Mouse (Mus musculus) CH12.LX (cell line): ENCODE measurements around the gene Uchl4. TPM values are rescaled to one million over a fixed set of nuclear protein-coding genes. Genes with fewer than 3 reads are reported as not detected.

ENCODE experiments used
- DNase-seq: peaks from one replicate; pipeline ENCODE4 v3.0.0-alpha.2; 2013; ENCODE audit errors: extremely low read depth
- H3K27ac ChIP-seq: 2 replicates; pipeline ENCODE4 v1.5.1; 2012; ENCODE audit warnings: low read depth, mild to moderate bottlenecking, control low read depth, moderate library complexity; ENCODE audit not compliant: insufficient read depth
- H3K27me3 ChIP-seq: replicated peaks from 2 replicates; pipeline ENCODE3; 2012; ENCODE audit warnings: inconsistent platforms
- H3K36me3 ChIP-seq, 2 experiments: replicated peaks in 1 of 2; 2 replicates each; pipeline versions ENCODE3 to v1.6.1; 2012; ENCODE audit warnings: inconsistent platforms in 1 of 2, low read length in 1 of 2, mild to moderate bottlenecking in 1 of 2, mixed read lengths in 1 of 2, moderate library complexity in 1 of 2; ENCODE audit not compliant: control insufficient read depth in 1 of 2, insufficient read depth in 1 of 2
- H3K4me1 ChIP-seq, 2 experiments: 2 replicates each; pipeline ENCODE4 v1.6.1; 2012; ENCODE audit warnings: inconsistent platforms in 1 of 2, moderate library complexity in 1 of 2; ENCODE audit not compliant: insufficient read depth in 2 of 2, control insufficient read depth in 1 of 2
- H3K4me2 ChIP-seq: 2 replicates; pipeline ENCODE4 v1.6.1; 2012; ENCODE audit warnings: low read depth, mild to moderate bottlenecking, control low read depth; ENCODE audit not compliant: poor library complexity, insufficient read depth, severe bottlenecking
- H3K4me3 ChIP-seq, 3 experiments: fragments of 150-350 bp in 1 of 3; sonication (generic) in 1 of 3; replicated peaks in 1 of 3; 2 replicates each; pipeline versions ENCODE3 to v1.5.1; 2011 to 2012; ENCODE audit warnings: low read depth in 2 of 3, low read length in 2 of 3, mild to moderate bottlenecking in 2 of 3, moderate library complexity in 2 of 3, control low read depth in 1 of 3, improper control_type of control experiment in 1 of 3, inconsistent platforms in 1 of 3, mixed read lengths in 1 of 3; ENCODE audit not compliant: poor library complexity in 1 of 3
- H3K79me2 ChIP-seq: replicated peaks from 2 replicates; pipeline ENCODE4 v1.6.1; 2012; ENCODE audit warnings: mild to moderate bottlenecking, moderate library complexity; ENCODE audit not compliant: control insufficient read depth, poor library complexity, insufficient read depth, severe bottlenecking; ENCODE audit errors: extremely low read depth
- H3K9ac ChIP-seq: 2 replicates; pipeline ENCODE4 v1.6.1; 2012; ENCODE audit warnings: low read depth, mild to moderate bottlenecking, control low read depth, moderate library complexity; ENCODE audit not compliant: insufficient read depth
- H3K9me3 ChIP-seq: replicated peaks from 2 replicates; pipeline ENCODE3; 2012; ENCODE audit warnings: low read length, inconsistent platforms, mixed read lengths
- BHLHE40 ChIP-seq: IDR thresholded peaks from 2 replicates; pipeline ENCODE4 v1.6.1; 2011; ENCODE audit warnings: mild to moderate bottlenecking, low read depth, low read length, improper control_type of control experiment
- CHD2 ChIP-seq: IDR thresholded peaks from 2 replicates; pipeline ENCODE4 v1.6.1; 2011; ENCODE audit warnings: low read length, improper control_type of control experiment
- CTCF ChIP-seq, 2 experiments: IDR thresholded peaks in 1 of 2; conservative IDR thresholded peaks in 1 of 2; 2 replicates each; pipeline ENCODE4 v1.5.1; 2011 to 2012; ENCODE audit warnings: low read depth in 2 of 2, low read length in 2 of 2, improper control_type of control experiment in 1 of 2, inconsistent platforms in 1 of 2, mild to moderate bottlenecking in 1 of 2, moderate library complexity in 1 of 2
- E2F4 ChIP-seq: IDR thresholded peaks from 2 replicates; pipeline ENCODE4 v1.6.1; 2011; ENCODE audit warnings: low read depth, low read length, improper control_type of control experiment; ENCODE audit not compliant: insufficient replicate concordance
- ELF1 ChIP-seq: IDR thresholded peaks from 2 replicates; pipeline ENCODE4 v1.6.1; 2014; ENCODE audit warnings: low read depth, mild to moderate bottlenecking, inconsistent platforms, low read length, improper control_type of control experiment
- EP300 ChIP-seq: IDR thresholded peaks from 2 replicates; pipeline ENCODE4 v1.6.1; 2011; ENCODE audit warnings: low read length, improper control_type of control experiment
- JUN ChIP-seq: IDR thresholded peaks from 2 replicates; pipeline ENCODE4 v1.6.1; 2011; ENCODE audit warnings: low read depth, mild to moderate bottlenecking, low read length, improper control_type of control experiment, moderate library complexity; ENCODE audit not compliant: insufficient read depth
- KAT2A ChIP-seq: IDR thresholded peaks from 2 replicates; pipeline ENCODE4 v1.6.1; 2012; ENCODE audit warnings: low read length, improper control_type of control experiment, inconsistent platforms; ENCODE audit not compliant: insufficient replicate concordance
- MAX ChIP-seq: IDR thresholded peaks from 2 replicates; pipeline ENCODE4 v1.6.1; 2011; ENCODE audit warnings: low read length, improper control_type of control experiment
- MAZ ChIP-seq: IDR thresholded peaks from 2 replicates; pipeline ENCODE4 v1.6.1; 2012; ENCODE audit warnings: low read depth, mild to moderate bottlenecking, inconsistent platforms, low read length, improper control_type of control experiment, moderate library complexity
- MEF2A ChIP-seq: IDR thresholded peaks from 2 replicates; pipeline ENCODE4 v1.6.1; 2014; ENCODE audit warnings: low read depth, mild to moderate bottlenecking, inconsistent platforms, low read length, improper control_type of control experiment, borderline replicate concordance
- MXI1 ChIP-seq: IDR thresholded peaks from 2 replicates; pipeline ENCODE4 v1.6.1; 2011; ENCODE audit warnings: mild to moderate bottlenecking, low read depth, low read length, improper control_type of control experiment
- MYC ChIP-seq: IDR thresholded peaks from 2 replicates; pipeline ENCODE4 v1.6.1; 2011; ENCODE audit warnings: low read depth, mild to moderate bottlenecking, improper control_type of control experiment, low read length
- NELFE ChIP-seq: IDR thresholded peaks from 2 replicates; pipeline ENCODE4 v1.6.1; 2011; ENCODE audit warnings: low read depth, low read length, improper control_type of control experiment
- NRF1 ChIP-seq: IDR thresholded peaks from 2 replicates; pipeline ENCODE4 v1.6.1; 2014; ENCODE audit warnings: low read depth, mild to moderate bottlenecking, inconsistent platforms, low read length, improper control_type of control experiment, moderate library complexity
- POLR2AphosphoS2 ChIP-seq: IDR thresholded peaks from 2 replicates; pipeline ENCODE4 v1.6.1; 2011; ENCODE audit warnings: low read depth, low read length, improper control_type of control experiment
- RAD21 ChIP-seq: IDR thresholded peaks from 2 replicates; pipeline ENCODE4 v1.6.1; 2011; ENCODE audit warnings: low read depth, mild to moderate bottlenecking, low read length, improper control_type of control experiment, moderate library complexity
- RCOR1 ChIP-seq: conservative IDR thresholded peaks from 2 replicates; pipeline ENCODE4 v1.6.1; 2012; ENCODE audit warnings: low read depth, mild to moderate bottlenecking, inconsistent platforms, low read length, improper control_type of control experiment
- SIN3A ChIP-seq: IDR thresholded peaks from 2 replicates; pipeline ENCODE4 v1.6.1; 2012; ENCODE audit warnings: low read length, improper control_type of control experiment, inconsistent platforms
- SMC3 ChIP-seq: IDR thresholded peaks from 2 replicates; pipeline ENCODE4 v1.6.1; 2011; ENCODE audit warnings: low read depth, low read length, improper control_type of control experiment
- TCF12 ChIP-seq: IDR thresholded peaks from 2 replicates; pipeline ENCODE4 v1.6.1; 2014; ENCODE audit warnings: low read depth, mild to moderate bottlenecking, inconsistent platforms, low read length, improper control_type of control experiment
- USF1 ChIP-seq: IDR thresholded peaks from 2 replicates; pipeline ENCODE4 v1.6.1; 2014; ENCODE audit warnings: low read depth, mild to moderate bottlenecking, inconsistent platforms, low read length, improper control_type of control experiment
- USF2 ChIP-seq: conservative IDR thresholded peaks from 2 replicates; pipeline ENCODE4 v1.6.1; 2011; ENCODE audit warnings: low read depth, low read length, improper control_type of control experiment
- ZMIZ1 ChIP-seq: IDR thresholded peaks from 2 replicates; pipeline ENCODE4 v1.6.1; 2012; ENCODE audit warnings: low read depth, mild to moderate bottlenecking, inconsistent platforms, low read length, improper control_type of control experiment
- dilution Hi-C: fragments of 300-500 bp; cut with MboI; formaldehyde crosslinking; loops from 2 replicates; pipeline ENCODE4 v1.14.3; 2020; ENCODE audit warnings: low sequenced_read_pairs; ENCODE audit not compliant: extremely low pct_unique_long_range_greater_than_20kb, extremely low pct_ligation_motif_present
- in situ Hi-C: fragments of 300-500 bp; cut with MboI; formaldehyde crosslinking; loops from 3 replicates; pipeline ENCODE4 v1.14.3; 2019; ENCODE audit warnings: low sequenced_read_pairs, low pct_ligation_motif_present, low pct_unique_long_range_greater_than_20kb, mixed read lengths
- polyA plus RNA-seq: library from polyadenylated mRNA; unstranded; fragments of >175 nt; gene quantifications from 2 replicates; pipeline ENCODE4 v1.2.1, GENCODE M21; 2012; ENCODE audit warnings: low read depth; ENCODE audit not compliant: insufficient read length
- total RNA-seq, 2 experiments: library from RNA; depleted of rRNA; stranded (reverse); fragments of 300-350 nt in 1 of 2; fragments of >200 nt in 1 of 2; gene quantifications; 2 replicates each; pipeline ENCODE4 v1.2.3; 2012 to 2014

Gene Uchl4
- total and polyA plus RNA-seq, 3 experiments = 0.55 to 16.8 (median 8.2) TPM

DNA sequence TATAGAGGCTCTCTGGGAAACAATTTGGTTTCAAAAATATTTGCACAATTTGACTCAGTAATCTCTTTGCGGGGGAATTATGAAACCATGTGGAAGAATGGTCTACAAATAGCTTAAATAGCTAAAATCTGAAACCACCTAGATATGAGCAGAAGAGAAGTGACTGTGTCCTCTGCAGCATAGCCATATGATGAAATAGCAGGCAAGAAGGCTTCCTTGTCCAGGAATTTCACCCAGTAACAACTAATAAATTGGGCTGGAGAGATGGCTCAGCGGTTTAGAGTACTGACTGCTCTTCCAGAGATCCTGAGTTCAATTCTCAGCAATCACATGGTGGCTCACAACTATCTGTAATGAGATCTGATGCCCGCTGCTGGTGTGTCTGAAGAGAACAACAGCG is 26.0 kb downstream of the Uchl4 start:
- dilution Hi-C loops = no loop called here
- DNase-seq = no peak
- no peaks in the 10 kb centered on the region for H3K27me3 ChIP-seq

GRCm38 (mm10) chr9:64264813-64265212 is 29.8 kb downstream of the Uchl4 start:
- H3K9ac ChIP-seq = no peak overlapping the region
- no peak overlapping the region for H3K4me2 ChIP-seq
- H3K4me3 ChIP-seq = no peak overlapping the region
- in situ Hi-C loops (no loop called here), dilution Hi-C loops (no loop called here)
- H3K27ac ChIP-seq = no peak overlapping the region
- no peaks in the 10 kb centered on the region for H3K27me3 ChIP-seq
- H3K9me3 ChIP-seq = peaks cover 4% of the 10 kb centered on the region
- H3K4me1 ChIP-seq = no peaks in the 10 kb centered on the region
- no peaks in the 10 kb centered on the region for H3K36me3 ChIP-seq
- TF ChIP-seq USF1 (peak; percentile 33), NRF1 (no peak), EP300 (no peak), TCF12 (no peak), USF2 (peak; percentile 12; the same call in 1 of the 2 replicates), RAD21 (no peak), BHLHE40 (0 out of 2 replicates have a peak, but pooled peaks have one; percentile 13), SMC3 (no peak), NELFE (no peak), CHD2 (no peak), RCOR1 (no peak)
- no peaks in the 10 kb centered on the region for H3K79me2 ChIP-seq
- no peak for DNase-seq

More for the DNA sequence above, 26.0 kb downstream of the Uchl4 start:
- Histone ChIP-seq H3K9ac (no peak overlapping the region), H3K27ac (no peak overlapping the region), H3K9me3 (peaks cover 4% of the 10 kb centered on the region), H3K4me1 (no peaks in the 10 kb centered on the region), H3K36me3 (no peaks in the 10 kb centered on the region), H3K4me3 (no peak overlapping the region), H3K79me2 (no peaks in the 10 kb centered on the region), H3K4me2 (no peak overlapping the region)
- in situ Hi-C loops = no loop called here
- TF ChIP-seq KAT2A (no peak), SIN3A (no peak), MEF2A (no peak), RCOR1 (no peak), MYC (no peak), JUN (no peak), CTCF (conservative IDR thresholded peaks at IDR 0.05 in 1 of 2, IDR thresholded peaks at IDR 0.05 in 1 of 2; ENCODE audit: low read depth in 2 of 2, low read length in 2 of 2) (no peak), ZMIZ1 (no peak), MAZ (no peak), ELF1 (no peak), NELFE (no peak), USF2 (no peak), E2F4 (no peak), BHLHE40 (no peak), MXI1 (no peak), POLR2AphosphoS2 (no peak), MAX (no peak)
